Comparison of ENCODE assay signal across 10 mouse cellular contexts in genomic region chr1:139412365-139412764, GRCm38 (mm10). TPM values are rescaled to one million over a fixed set of nuclear protein-coding genes. Genes with fewer than 3 reads are reported as not detected.
DNase-seq lines count a peak whose midpoint lies in the region; TF ChIP-seq lines count a peak whose summit lies in the region.
"Not testable (repeated sequence)": the region's sequence is repeated elsewhere in the genome, so short reads cannot be mapped to it uniquely, and the experiment has no call there.
"Had no signal": no experiment of that assay in that cellular context is flagged by ENCODE, and none has a peak within 500 bp of the region (broad histone marks: within the 10 kb centered on the region; RNA-seq: fewer than 3 reads in every experiment).

No protein-coding gene starts in this region.

- not testable (repeated sequence) for H3K9me3 ChIP-seq in ES-E14 (ENCODE audit: control insufficient read depth, insufficient read depth, low read depth, low read length)

- not testable (repeated sequence) for H3K9ac ChIP-seq in ES-E14 (ENCODE audit: insufficient read depth, low read depth, low read length, poor library complexity, severe bottlenecking)

- H3K27ac ChIP-seq in ES-E14 (ENCODE audit: insufficient read depth, low read depth, low read length, poor library complexity, severe bottlenecking), result not testable (repeated sequence)

- not testable (repeated sequence) for H3K4me1 ChIP-seq in ES-E14 (ENCODE audit: control insufficient read depth in 2 of 2, insufficient read depth in 2 of 2, low read length in 2 of 2, poor library complexity in 1 of 2)

- H3K36me3 ChIP-seq in ES-E14 (ENCODE audit: control insufficient read depth, insufficient read depth, low read length, poor library complexity, severe bottlenecking), result not testable (repeated sequence)

- in situ Hi-C loops in ES-E14 (cut with MboI; ENCODE audit: low sequenced_read_pairs in 2 of 2, unreplicated experiment in 2 of 2), result not testable (repeated sequence)

- DNase-seq in ES-CJ7 (ENCODE audit: low read depth, low spot score) (peak; percentile 89), ES-E14 (ENCODE audit: low read depth, low spot score) (peak; percentile 45), R1 (ENCODE audit: low read depth, low spot score) (peak; percentile 93), ZHBTc4 (ENCODE audit: low read depth, low spot score) (peak; percentile 86)

- not testable (repeated sequence) for H3K4me3 ChIP-seq in ES-E14 (ENCODE audit: insufficient read depth in 1 of 2, low read depth in 1 of 2, low read length in 2 of 2, poor library complexity in 1 of 2, severe bottlenecking in 1 of 2)

TF ChIP-seq in ES-E14, 5 proteins besides CTCF, POLR2A, EP300 and RAD21:
- peak; percentile 56; the same call in 1 of the 2 replicates for TF ChIP-seq CHD2 (IDR thresholded peaks at IDR 0.05; ENCODE audit: low read depth, low read length)
TF ChIP-seq in ES-E14: peak in this region for 1; not testable (repeated sequence) for 4.

RNA-seq across cellular contexts. Expression of gene Zbtb41, which starts 9.7 kb away (rescaled TPM):
- total RNA-seq in ES-E14 (2012; rRNA removed), result 11.4 and 12.3 TPM in 2 replicates

RNA-seq across cellular contexts. Expression of gene Crb1, which starts 35.5 kb away (rescaled TPM):
- 0.11 and 0.18 TPM in 2 replicates for total RNA-seq in ES-E14 (2012; rRNA removed)
- total RNA-seq: adrenal gland, adult 2 months; adrenal gland, adult 8-10 months; adrenal gland, postnatal 14 days; adrenal gland, postnatal 25 days; adrenal gland, postnatal 36 days; MEL had no signal

RNA-seq across cellular contexts. Expression of gene Aspm, which starts 42.2 kb away (rescaled TPM):
- 42.8 and 51.5 TPM in 2 replicates for total RNA-seq in ES-E14 (2012; rRNA removed)
